Mouse (Mus musculus) ES-E14 (cell line): ENCODE results near the gene Slc22a12.

Experiments used
- HCFC1 ChIP-seq: IDR thresholded peaks from 2 replicates; pipeline ENCODE4 v1.6.1; 2012; ENCODE audit warnings: low read length, inconsistent platforms, borderline replicate concordance; ENCODE audit not compliant: insufficient read depth
- MAFK ChIP-seq: IDR thresholded peaks from 2 replicates; pipeline ENCODE4 v1.6.1; 2014; ENCODE audit warnings: mild to moderate bottlenecking, low read depth, low read length, inconsistent platforms; ENCODE audit not compliant: insufficient read depth
- ZC3H11A ChIP-seq: IDR thresholded peaks from 2 replicates; pipeline ENCODE4 v1.6.1; 2012; ENCODE audit warnings: low read depth, mild to moderate bottlenecking, inconsistent platforms, low read length, borderline replicate concordance
- ZNF384 ChIP-seq: IDR thresholded peaks from 2 replicates; pipeline ENCODE4 v1.6.1; 2012; ENCODE audit warnings: low read depth, low read length, inconsistent platforms

- TF ChIP-seq MAFK = no peak
- no peak for TF ChIP-seq ZNF384
- no peak for TF ChIP-seq ZC3H11A
- no peak for TF ChIP-seq HCFC1
These were observed 177 bp upstream of the Slc22a12 start for GRCm38 (mm10) chr19:6543035-6543383.
